Mouse (Mus musculus) lung, adult 18-20 months (tissue): ENCODE results near the gene Myh11.
A peak's percentile ranks its signal among the peaks of the same experiment; 100 is the strongest.

Experiments
- DNase-seq, 2 experiments: peaks; one replicate each; pipeline ENCODE4 v3.0.0; 2022; ENCODE audit warnings: mixed read lengths in 2 of 2

Myh11 gene

GRCm38 (mm10) chr16:14291223-14291622, at the start of gene Myh11:
Myh11 (minus strand) TSS chr16:14291372.
- peak; percentile 71 to 83 for DNase-seq

DNA sequence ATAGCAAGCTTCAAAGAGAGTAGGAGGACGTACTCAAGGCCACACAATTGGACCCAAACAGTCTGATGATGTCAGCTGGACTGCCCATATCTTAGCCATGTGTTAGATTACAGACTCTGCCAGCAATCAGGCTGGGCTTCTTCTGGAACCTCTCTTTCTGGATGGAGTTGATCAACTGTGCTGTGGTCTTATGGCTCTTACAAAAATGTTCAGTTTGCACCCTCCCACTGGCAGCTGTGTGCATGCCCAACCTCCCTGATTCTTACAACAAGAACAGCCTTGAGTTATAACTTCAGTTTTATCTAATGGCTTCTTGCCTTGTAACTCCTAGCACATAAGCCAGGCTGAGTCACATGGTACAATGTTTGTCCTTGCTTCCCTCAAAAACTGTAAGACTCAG, 37.0 kb upstream of the Myh11 start:
- DNase-seq: no peak

- DNase-seq: no peak
Observed at GRCm38 (mm10) chr16:14320494-14320893, 29.3 kb upstream of the Myh11 start.

DNA sequence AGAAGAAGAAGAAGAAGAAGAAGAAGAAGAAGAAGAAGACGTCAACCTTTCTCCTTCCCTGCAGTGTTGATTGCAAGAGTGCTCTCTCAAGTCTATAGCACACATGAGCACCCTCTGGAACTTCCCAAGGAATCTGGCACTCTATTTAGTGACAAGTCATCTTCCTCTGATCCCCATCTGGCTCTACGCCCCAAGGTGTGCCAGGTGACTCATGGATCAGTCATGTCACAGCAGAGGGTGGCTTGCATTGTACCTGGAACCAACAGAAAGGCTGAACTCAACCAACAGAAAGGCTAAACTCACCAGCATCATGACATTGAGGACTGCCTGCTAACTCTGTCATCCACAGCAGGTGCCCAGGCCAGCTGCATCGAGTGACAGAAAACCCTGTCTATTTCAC, 28.5 kb upstream of the Myh11 start:
- DNase-seq: peak in 1 of 2 experiments; percentile 8

- DNase-seq: peak; percentile 98
Observed at GRCm38 (mm10) chr16:14316884-14317876, 26.0 kb upstream of the Myh11 start, which contains the start of gene Fopnl. Fopnl (minus strand) TSS chr16:14317405.

DNA sequence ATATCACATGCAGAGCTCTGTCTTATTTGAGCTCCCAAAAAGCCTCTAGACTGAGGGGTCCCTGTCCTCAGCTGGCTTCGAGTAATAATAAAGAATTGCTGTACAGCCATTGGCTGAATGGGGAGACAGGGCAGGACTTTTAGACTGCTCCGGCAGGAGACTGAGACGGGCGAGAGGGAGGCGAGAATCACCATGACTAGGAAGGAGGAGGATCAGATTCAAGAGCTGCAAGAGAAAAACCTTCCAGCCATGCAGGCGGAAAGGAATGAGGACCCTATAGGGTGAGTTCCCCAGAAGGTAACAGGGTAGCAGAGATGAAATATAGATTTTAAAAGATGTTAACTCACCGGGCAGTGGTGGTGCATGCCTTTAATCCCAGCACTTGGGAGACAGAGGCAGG, 21.7 kb upstream of the Myh11 start:
- no peak for DNase-seq

GRCm38 (mm10) chr16:14311371-14311770, 20.2 kb upstream of the Myh11 start:
- peak in 1 of 2 experiments; percentile 27 for DNase-seq

DNA sequence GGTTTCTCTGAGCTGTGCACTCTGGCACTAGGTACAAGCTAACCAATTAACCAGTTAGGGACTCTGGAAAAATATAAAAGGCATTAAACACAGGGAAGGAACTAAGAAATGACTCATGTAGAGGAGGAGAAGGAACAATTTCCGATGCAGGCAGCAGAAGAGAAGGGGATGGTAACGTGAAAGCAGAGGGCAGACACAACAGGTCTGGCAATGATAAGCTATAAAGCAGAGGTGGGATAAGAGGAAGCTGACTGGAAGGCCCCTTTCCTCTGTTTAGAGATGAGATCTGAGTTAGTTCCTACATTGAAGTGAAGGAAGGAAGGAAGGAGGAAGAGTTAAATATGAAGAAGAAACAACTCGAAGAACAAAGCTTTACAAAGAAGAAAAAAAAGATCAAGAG, 18.7 kb upstream of the Myh11 start:
- no peak for DNase-seq

DNA sequence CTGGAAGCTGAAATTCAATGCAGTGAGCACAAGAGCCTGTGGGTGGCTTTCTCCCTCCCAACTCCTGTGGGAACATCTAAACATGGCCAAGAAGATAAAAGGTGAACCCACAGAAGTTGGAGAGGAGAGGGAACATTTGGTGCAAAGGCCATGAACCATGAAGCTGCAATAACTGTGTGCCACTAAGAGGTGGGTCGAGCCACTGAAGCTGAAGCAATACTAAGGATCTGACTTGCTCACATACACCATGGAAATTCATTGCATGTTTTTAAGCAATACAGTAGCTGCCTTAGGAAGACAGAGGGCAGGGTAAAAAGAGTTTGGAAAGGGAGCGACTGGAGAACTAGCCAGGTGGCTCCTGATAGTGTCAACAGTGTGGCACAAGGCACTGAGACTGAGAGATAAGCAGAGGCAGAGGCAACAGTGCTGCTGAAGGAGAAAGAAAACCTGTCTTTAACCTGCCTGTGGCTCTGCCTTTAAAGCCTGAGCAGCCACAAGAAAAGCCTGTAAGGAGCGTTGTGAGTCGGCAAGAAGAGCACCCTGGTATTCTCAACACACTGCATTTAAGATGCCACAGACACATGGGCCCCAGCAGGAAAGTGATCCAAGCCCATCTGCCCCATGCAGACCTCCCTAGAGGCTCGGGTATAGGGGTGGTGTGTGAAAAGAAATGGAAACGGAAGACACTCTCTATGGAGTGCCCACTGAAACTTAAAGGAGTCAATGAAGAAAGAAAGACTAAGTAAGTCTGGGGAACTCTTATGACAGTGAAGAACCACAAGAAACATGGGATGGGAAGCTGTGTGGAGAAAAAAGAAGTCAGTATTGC, 17.3 kb upstream of the Myh11 start:
- no peak for DNase-seq

DNA sequence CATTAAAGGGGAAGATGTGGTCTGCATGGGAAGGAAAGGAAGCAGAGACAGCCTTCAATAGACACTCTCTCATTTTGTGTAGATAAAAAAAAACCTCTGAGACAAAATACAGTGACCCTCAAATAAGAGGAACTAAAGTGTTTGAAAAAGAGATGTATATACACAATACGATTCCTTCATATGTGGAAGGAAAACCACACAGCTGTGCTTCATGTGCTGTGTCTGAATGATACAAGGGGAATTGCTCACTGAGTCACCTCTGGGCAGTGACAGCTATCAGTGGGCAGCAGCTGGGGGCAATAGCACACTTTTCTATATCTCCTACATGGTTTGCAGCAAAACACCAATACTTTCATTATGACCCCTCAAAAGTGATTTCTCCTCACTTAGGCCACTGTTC, 16.2 kb upstream of the Myh11 start:
- no peak for DNase-seq

DNA sequence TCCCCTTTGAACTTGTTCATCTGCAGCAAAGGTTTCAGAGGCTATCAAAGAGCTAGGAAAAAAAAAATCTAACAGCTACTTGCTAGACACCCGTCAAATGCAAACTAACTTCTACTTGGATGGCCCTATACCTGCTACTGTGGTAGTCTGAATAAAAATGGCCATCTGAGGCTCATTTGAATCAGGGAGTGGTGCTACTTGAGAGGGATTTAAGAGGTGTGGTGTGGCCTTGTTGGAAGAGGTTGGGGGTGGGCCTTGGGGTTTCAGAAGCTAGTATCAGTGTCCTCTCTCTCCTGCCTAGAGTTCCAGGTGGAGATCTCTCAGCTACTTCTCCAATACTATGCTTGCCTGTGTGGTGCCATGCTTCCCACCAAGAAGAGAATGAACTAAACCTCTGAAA, 15.3 kb upstream of the Myh11 start:
- DNase-seq: no peak

DNA sequence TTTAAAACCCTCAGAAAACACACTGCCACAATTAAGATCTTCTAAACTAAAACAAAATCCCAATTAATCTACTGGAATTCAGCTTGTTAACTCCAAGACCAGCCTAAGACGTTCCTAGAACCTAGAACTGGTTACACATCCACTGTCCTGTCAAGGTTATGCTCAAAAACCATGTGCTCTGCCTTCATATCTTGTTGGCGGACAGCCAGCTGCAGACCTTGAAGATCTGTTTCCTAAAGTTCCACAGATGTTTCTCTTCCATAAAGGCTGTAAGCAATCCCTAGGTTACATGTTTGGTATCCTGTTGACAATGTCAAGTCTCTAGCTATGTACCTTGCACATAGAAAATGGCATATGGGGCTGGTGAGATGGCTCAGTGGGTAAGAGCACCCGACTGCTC, 13.6 kb upstream of the Myh11 start:
- no peak for DNase-seq

DNA sequence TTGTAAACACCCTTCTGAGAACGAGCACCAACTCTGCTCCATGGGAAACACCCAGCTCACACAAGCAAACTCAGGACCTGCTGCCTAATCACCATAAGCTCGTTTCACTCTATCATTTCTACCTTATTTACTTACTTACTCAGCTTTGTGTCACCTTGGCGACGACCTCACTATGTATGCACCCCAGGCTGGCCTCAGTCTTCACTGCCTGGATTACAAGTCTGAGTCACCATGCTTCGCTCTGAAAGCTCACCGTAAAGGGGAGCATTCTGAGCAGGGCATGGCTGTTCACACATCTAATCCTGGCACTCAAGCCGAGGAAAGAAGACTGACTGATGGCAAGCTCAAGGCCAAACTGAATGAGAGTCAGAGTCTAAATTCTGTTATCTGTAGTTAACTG, 12.5 kb upstream of the Myh11 start:
- peak in 1 of 2 experiments; percentile 39 for DNase-seq

GRCm38 (mm10) chr16:14303148-14303547, 12.0 kb upstream of the Myh11 start:
- DNase-seq: no peak

DNA sequence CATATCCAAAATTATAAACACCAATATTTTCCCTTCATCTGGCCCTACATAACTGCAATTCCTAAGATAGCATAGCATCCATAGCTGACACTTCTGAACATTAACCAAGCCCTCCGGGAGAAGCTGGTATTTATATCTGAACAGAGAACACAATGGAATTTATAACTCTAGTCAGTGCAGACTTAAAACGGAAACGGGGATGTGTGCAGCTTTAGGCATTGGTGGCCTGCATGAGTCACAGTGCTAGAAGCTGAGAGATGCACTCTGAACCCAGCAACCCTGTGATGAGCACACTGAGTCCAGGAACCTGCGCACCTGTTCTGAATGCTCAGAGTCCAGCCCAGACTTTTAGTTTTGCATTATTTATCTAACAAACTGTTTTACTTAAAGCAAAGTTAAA, 7.3 kb upstream of the Myh11 start:
- DNase-seq: no peak

GRCm38 (mm10) chr16:14297746-14298145, 6.6 kb upstream of the Myh11 start:
- DNase-seq: no peak

DNA sequence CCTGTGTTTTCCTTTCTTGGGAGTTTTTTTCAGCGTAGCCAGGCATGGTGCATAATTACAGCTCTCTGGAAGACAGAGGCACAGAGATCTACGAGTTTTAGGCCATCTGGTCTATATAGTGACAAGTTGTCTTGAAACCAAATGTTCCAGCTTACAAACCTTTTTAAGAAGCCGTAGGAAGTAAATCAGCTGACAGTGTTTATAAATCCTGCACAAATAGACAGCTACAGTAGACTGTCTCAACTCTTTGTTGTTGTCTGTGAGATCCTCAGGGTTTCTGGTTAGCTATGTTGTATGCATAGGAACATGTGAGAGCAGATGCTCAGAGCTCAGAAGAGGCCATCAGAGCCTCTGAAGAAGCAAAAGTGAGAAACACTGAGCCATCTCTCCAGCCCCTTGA, 6.0 kb upstream of the Myh11 start:
- DNase-seq: no peak

- DNase-seq: no peak
Observed at GRCm38 (mm10) chr16:14296544-14297124, 5.5 kb upstream of the Myh11 start.

DNA sequence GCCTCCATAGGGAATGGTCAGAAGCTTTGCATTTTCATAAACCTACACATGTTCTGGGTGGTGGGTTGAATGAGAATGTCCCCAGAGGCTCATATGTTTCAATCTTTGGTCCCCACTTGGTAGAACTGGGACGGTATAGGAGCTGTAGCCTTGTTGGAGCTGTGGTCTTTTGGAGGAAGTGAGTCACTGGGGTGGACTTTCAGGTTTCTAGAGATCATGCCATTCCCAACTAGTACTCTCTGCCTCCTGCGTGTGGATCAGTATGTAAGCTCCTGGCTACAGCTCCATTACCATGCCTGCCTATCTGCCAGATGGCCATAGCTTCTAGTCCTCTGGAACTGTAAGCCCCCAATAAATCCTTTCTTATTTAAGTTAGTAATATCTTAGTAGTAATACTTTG, 4.1 kb upstream of the Myh11 start:
- no peak for DNase-seq

- peak in 1 of 2 experiments; percentile 35 for DNase-seq
Observed at GRCm38 (mm10) chr16:14292205-14293199, 1.3 kb upstream of the Myh11 start.

DNA sequence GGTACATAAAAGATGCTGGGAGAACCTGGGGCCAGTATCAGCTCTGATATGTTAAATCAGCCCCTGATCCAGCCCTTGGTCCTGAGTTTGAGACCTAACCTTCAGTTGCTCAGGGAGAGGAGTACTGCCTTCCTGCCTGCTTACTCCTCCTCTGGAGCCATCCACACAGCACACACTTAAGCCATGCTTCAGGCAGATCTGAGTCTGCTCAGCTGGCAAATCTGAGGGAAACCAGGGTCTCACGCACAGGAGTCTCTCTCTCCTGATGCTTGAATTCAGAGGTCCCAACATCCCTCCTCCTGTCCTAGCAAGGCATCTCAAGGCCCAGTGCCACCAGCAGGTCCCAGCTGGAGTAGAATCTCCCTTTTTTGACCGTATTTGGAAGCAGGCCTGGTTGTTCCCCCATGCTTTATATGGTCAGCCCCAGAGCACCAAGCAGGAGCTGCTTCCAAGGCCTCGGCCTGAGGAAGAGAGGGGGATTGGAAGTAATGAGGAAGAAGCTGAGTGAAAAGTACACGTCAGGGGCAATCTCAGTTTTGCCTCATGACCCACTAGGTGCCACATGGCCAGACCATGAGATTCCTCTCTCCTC, 18.7 kb downstream of the Myh11 start:
- DNase-seq: no peak
